Mouse (Mus musculus) embryonic facial prominence, embryonic 10.5 days (tissue): ENCODE measurements around the gene Pira2. TPM values are rescaled to one million over a fixed set of nuclear protein-coding genes. Genes with fewer than 3 reads are reported as not detected.
"Not testable (repeated sequence)": the region's sequence is repeated elsewhere in the genome, so short reads cannot be mapped to it uniquely, and the experiment has no call there.

ENCODE experiments used
- DNase-seq: peaks from one replicate; pipeline ENCODE4 v3.0.0-alpha.2; 2017; ENCODE audit warnings: low spot score
- H3K27ac ChIP-seq: fragments of 300-500 bp; sonication (generic); replicated peaks from 2 replicates; pipeline ENCODE4 v1.5.1; 2016; ENCODE audit warnings: mild to moderate bottlenecking
- H3K27me3 ChIP-seq: fragments of 300-500 bp; sonication (generic); replicated peaks from 2 replicates; pipeline ENCODE4 v1.6.1; 2016; ENCODE audit warnings: low read depth, mild to moderate bottlenecking; ENCODE audit not compliant: poor library complexity, severe bottlenecking
- H3K36me3 ChIP-seq: fragments of 300-500 bp; sonication (generic); replicated peaks from 2 replicates; pipeline ENCODE4 v1.6.1; 2016; ENCODE audit warnings: mild to moderate bottlenecking, moderate library complexity
- H3K4me1 ChIP-seq: fragments of 300-500 bp; sonication (generic); 2 replicates; pipeline ENCODE4 v1.6.1; 2016
- H3K4me3 ChIP-seq: fragments of 300-500 bp; sonication (generic); 2 replicates; pipeline ENCODE4 v1.5.1; 2016; ENCODE audit warnings: mild to moderate bottlenecking, moderate library complexity
- H3K9me3 ChIP-seq: fragments of 300-500 bp; sonication (generic); 2 replicates; pipeline ENCODE4 v1.6.1; 2016; ENCODE audit warnings: mild to moderate bottlenecking
- WGBS: fragments of 180-500 bp; shearing (Covaris S2); methylation state at CpG from one replicate; pipeline ENCODE4 v1.1.7; 2016; 5-methylcytosine and 5-hydroxymethylcytosine counted together
- polyA plus RNA-seq: library from polyadenylated mRNA; unstranded; fragments of >200 nt; fragmentation: Nextera tagmentation; extraction: Ambion mirVana; gene quantifications from 2 replicates; pipeline ENCODE4 v1.2.1, GENCODE M21; 2016

The Pira2 gene
- 0.06 and 0.12 TPM in 2 replicates for polyA plus RNA-seq

GRCm38 (mm10) chr7:3844951-3845350 is at the start of gene Pira2:
Gene Pira2 (minus strand): TSS chr7:3845051.
- no CpG with 5 or more reads among the region's 2 CpGs for WGBS

DNA sequence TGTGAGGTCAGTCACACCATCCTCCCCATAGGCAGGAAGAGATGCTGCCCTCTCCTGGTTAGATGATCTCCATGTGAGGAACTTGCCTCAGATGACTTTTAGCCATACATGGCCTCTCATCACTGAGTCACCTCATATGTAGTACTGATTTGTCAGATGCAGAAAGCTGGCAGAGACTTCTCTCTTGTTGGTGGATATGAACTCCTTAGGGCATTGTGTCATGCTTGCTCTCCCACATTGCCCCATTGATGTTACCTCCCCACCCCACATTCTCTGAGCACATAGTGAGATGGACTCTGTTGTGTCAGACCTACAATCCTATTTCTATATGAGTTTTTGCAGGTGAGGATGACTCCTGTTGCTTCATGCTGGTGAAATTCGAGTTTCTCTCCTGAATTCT is 30.2 kb upstream of the Pira2 start:
- DNase-seq, H3K4me1 ChIP-seq, H3K27me3 ChIP-seq, H3K4me3 ChIP-seq, H3K36me3 ChIP-seq, H3K9me3 ChIP-seq, H3K27ac ChIP-seq: not testable (repeated sequence)
- WGBS: no CpG with 5 or more reads among the region's 1 CpGs

More at GRCm38 (mm10) chr7:3844951-3845350, at the start of gene Pira2:
- H3K9me3 ChIP-seq, H3K27me3 ChIP-seq, H3K4me3 ChIP-seq, DNase-seq, H3K4me1 ChIP-seq, H3K27ac ChIP-seq, H3K36me3 ChIP-seq: not testable (repeated sequence)

- not testable (repeated sequence) for H3K9me3 ChIP-seq, H3K36me3 ChIP-seq, H3K27me3 ChIP-seq, H3K27ac ChIP-seq, DNase-seq, H3K4me1 ChIP-seq, H3K4me3 ChIP-seq
- no CpG with 5 or more reads among the region's 1 CpGs for WGBS
These were observed 7.0 kb downstream of the Pira2 start for GRCm38 (mm10) chr7:3837854-3838253.

- H3K9me3 ChIP-seq, H3K4me3 ChIP-seq, H3K36me3 ChIP-seq, H3K4me1 ChIP-seq, H3K27me3 ChIP-seq, DNase-seq, H3K27ac ChIP-seq: not testable (repeated sequence)
These were observed 14.2 kb downstream of the Pira2 start for GRCm38 (mm10) chr7:3830633-3831032.

DNA sequence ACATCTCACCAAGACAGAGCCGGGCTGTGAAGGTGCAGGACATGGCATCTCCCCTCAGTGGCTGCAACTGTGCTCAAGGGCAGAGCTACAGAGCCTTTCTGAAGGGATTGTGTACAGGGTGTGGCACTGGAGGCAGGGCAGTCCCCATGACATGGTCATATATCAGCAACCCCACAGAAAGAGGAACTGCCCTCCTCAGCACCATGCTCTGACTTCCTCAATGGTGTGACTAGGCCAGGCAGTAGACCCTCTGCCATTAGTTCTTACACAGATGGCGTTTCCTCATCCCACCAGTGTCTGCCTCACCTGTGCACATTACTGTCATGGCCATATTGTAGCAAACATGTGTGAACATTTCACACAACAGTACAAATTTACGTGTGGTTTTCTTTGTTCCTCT is 19.3 kb downstream of the Pira2 start, which contains the start of gene Gm15448:
TSS of gene Gm15448 (minus strand) at position 89 of the 400 bp plus-strand sequence.
- H3K4me1 ChIP-seq, H3K9me3 ChIP-seq, H3K36me3 ChIP-seq, DNase-seq, H3K4me3 ChIP-seq, H3K27me3 ChIP-seq, H3K27ac ChIP-seq: not testable (repeated sequence)
- 53% methylated on average over 2 of the region's 3 CpGs for WGBS

DNA sequence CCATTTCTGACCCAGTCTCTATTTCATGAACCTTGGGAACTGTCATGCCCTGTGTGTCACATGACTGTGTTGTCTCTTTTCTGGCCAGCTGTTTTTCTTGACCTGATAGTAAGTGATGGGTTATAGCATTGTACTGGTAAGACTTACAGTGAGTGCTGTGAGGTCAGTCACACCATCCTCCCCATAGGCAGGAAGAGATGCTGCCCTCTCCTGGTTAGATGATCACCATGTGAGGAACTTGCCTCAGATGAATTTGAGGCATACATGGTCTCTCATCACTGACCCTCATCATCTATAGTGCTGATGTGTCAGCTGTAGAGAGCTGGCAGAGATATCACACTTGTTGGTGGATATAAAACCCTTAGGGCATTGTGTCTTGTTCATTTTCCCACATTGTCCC is 32.9 kb downstream of the Pira2 start:
- not testable (repeated sequence) for H3K4me1 ChIP-seq, H3K4me3 ChIP-seq, DNase-seq

GRCm38 (mm10) chr7:3802935-3803334 is 41.9 kb downstream of the Pira2 start:
- H3K4me3 ChIP-seq, H3K27me3 ChIP-seq, DNase-seq, H3K4me1 ChIP-seq, H3K9me3 ChIP-seq, H3K27ac ChIP-seq, H3K36me3 ChIP-seq: not testable (repeated sequence)
- WGBS: 87% methylated on average over 4 of the region's 4 CpGs

More for the DNA sequence above, 32.9 kb downstream of the Pira2 start:
- H3K27me3 ChIP-seq, H3K9me3 ChIP-seq, H3K27ac ChIP-seq, H3K36me3 ChIP-seq: not testable (repeated sequence)

GRCm38 (mm10) chr7:3799940-3800339 is 44.9 kb downstream of the Pira2 start:
- WGBS: 79% methylated on average over 3 of the region's 3 CpGs
- not testable (repeated sequence) for H3K36me3 ChIP-seq, H3K4me3 ChIP-seq, H3K27ac ChIP-seq, DNase-seq, H3K27me3 ChIP-seq, H3K9me3 ChIP-seq, H3K4me1 ChIP-seq

- not testable (repeated sequence) for H3K27me3 ChIP-seq, H3K9me3 ChIP-seq, H3K36me3 ChIP-seq, H3K4me3 ChIP-seq, H3K4me1 ChIP-seq, H3K27ac ChIP-seq, DNase-seq
These were observed 48.6 kb downstream of the Pira2 start for GRCm38 (mm10) chr7:3796286-3796685.

Other genes with a start within 250 kb of the Pira2 start
- 0.13 TPM in 1 of 2 replicates, not detected in the other for gene Oscar, start 228.9 kb downstream of the Pira2 start, polyA plus RNA-seq
- 365 and 398 TPM in 2 replicates for gene Ndufa3, start 227.7 kb downstream of the Pira2 start, polyA plus RNA-seq
- gene Tfpt, start 215.1 kb downstream of the Pira2 start, polyA plus RNA-seq: 31.0 and 33.0 TPM in 2 replicates
- gene Prpf31, start 215.1 kb downstream of the Pira2 start, polyA plus RNA-seq: 179 and 183 TPM in 2 replicates
- 85.6 and 88.0 TPM in 2 replicates for gene Cnot3, start 199.8 kb downstream of the Pira2 start, polyA plus RNA-seq
- gene Leng1, start 179.2 kb downstream of the Pira2 start, polyA plus RNA-seq: 15.8 and 17.8 TPM in 2 replicates
- 5.7 and 6.8 TPM in 2 replicates for gene Tmc4, start 167.5 kb downstream of the Pira2 start, polyA plus RNA-seq
- gene Tsen34, start 152.2 kb downstream of the Pira2 start, polyA plus RNA-seq: 301 and 306 TPM in 2 replicates
- gene Mboat7, start 151.5 kb downstream of the Pira2 start, polyA plus RNA-seq: 39.3 and 40.4 TPM in 2 replicates
- 1,397 and 1,414 TPM in 2 replicates for gene Rps9, start 141.1 kb downstream of the Pira2 start, polyA plus RNA-seq
- 0.10 and 0.21 TPM in 2 replicates for gene Pirb, start 124.7 kb downstream of the Pira2 start, polyA plus RNA-seq
- gene Gm15448, start 19.4 kb downstream of the Pira2 start, polyA plus RNA-seq: not detected in 2 replicates
- gene Gm14548, start 53.1 kb upstream of the Pira2 start, polyA plus RNA-seq: not detected in 2 replicates
- gene Lilra6, start 70.5 kb upstream of the Pira2 start, polyA plus RNA-seq: 0.08 TPM in 1 of 2 replicates, not detected in the other
- gene Lair1, start 218.2 kb upstream of the Pira2 start, polyA plus RNA-seq: 0.13 and 0.22 TPM in 2 replicates